Mouse (Mus musculus) kidney, adult 2 months (tissue): ENCODE results near the gene Max. TPM values are rescaled to one million over a fixed set of nuclear protein-coding genes. Genes with fewer than 3 reads are reported as not detected.

Experiments
- DNase-seq: peaks from one replicate; pipeline ENCODE4 v3.0.0; 2021
- H3K27ac ChIP-seq: fragments of 200-500 bp; 2 replicates; pipeline ENCODE4 v1.5.1; 2012; ENCODE audit warnings: low read depth, low read length, control low read depth, inconsistent platforms; ENCODE audit not compliant: insufficient read depth
- H3K27me3 ChIP-seq: fragments of 200-500 bp; replicated peaks from 2 replicates; pipeline ENCODE4 v1.6.1; 2012; ENCODE audit warnings: mild to moderate bottlenecking, moderate library complexity, low read length, inconsistent platforms; ENCODE audit not compliant: control insufficient read depth, insufficient read depth
- H3K36me3 ChIP-seq: fragments of 200-500 bp; 2 replicates; pipeline ENCODE4 v1.6.1; 2012; ENCODE audit warnings: mild to moderate bottlenecking, moderate library complexity, low read length, inconsistent platforms; ENCODE audit not compliant: control insufficient read depth, insufficient read depth
- H3K4me1 ChIP-seq: fragments of 200-500 bp; 2 replicates; pipeline ENCODE4 v1.6.1; 2011; ENCODE audit warnings: low read length; ENCODE audit not compliant: control insufficient read depth, insufficient read depth
- H3K4me3 ChIP-seq: fragments of 200-500 bp; 2 replicates; pipeline ENCODE4 v1.5.1; 2011; ENCODE audit warnings: mild to moderate bottlenecking, low read depth, low read length, control low read depth; ENCODE audit not compliant: insufficient read depth
- CTCF ChIP-seq: fragments of 200-500 bp; conservative IDR thresholded peaks from 2 replicates; pipeline ENCODE4 v1.5.1; 2011; ENCODE audit warnings: low read depth, mild to moderate bottlenecking, control low read depth, low read length, moderate library complexity, mixed read lengths; ENCODE audit not compliant: insufficient read depth, insufficient read length
- POLR2A ChIP-seq: fragments of 200-500 bp; IDR thresholded peaks from one replicate; pipeline ENCODE4 v1.6.1; 2011; ENCODE audit warnings: low read depth, low read length, control low read depth
- WGBS: fragments of 180-500 bp; shearing (Covaris S2); methylation state at CpG from one replicate; pipeline ENCODE4 v1.1.7; 2018; 5-methylcytosine and 5-hydroxymethylcytosine counted together
- polyA plus RNA-seq: library from polyadenylated mRNA; depleted of rRNA; stranded (reverse); fragments of >200 nt; gene quantifications from 2 replicates; pipeline ENCODE4 v1.2.3, GENCODE M21; 2012

The Max gene
- polyA plus RNA-seq, 1 experiment: 33.8 TPM

DNA sequence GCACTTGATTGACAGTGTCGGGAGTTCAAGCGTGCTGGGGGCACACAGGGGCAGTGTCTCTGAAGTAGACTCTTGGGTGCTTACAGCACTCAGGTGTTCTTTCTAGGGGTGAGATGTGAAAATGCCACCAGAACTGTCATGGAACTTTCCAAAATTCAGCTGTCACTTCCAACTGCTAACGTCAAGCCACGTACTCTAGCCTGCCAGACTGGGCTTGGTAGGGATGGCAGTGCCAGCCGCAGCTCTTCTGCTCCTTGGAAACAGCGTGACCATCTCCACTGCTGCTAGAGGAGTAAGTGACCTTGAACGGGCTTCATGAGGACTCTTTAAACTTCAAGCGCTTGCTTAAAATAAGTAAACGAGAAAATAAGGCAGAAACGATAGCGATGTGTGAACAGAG, 10.2 kb upstream of the Max start:
- H3K4me1 ChIP-seq: no peaks in the 10 kb centered on the region
- WGBS: 93% methylated on average over 11 of the region's 11 CpGs
- no peak overlapping the region for H3K4me3 ChIP-seq
- H3K36me3 ChIP-seq: no peaks in the 10 kb centered on the region
- no peak for DNase-seq
- H3K27ac ChIP-seq: no peak overlapping the region
- TF ChIP-seq CTCF (no peak), POLR2A (no peak)
- no peaks in the 10 kb centered on the region for H3K27me3 ChIP-seq

GRCm38 (mm10) chr12:76971642-76972221, 9.7 kb upstream of the Max start:
- no peaks in the 10 kb centered on the region for H3K27me3 ChIP-seq
- H3K4me3 ChIP-seq: no peak overlapping the region
- TF ChIP-seq CTCF (no peak), POLR2A (no peak)
- DNase-seq: no peak
- H3K36me3 ChIP-seq: no peaks in the 10 kb centered on the region
- H3K27ac ChIP-seq: no peak overlapping the region
- 87% methylated on average over 7 of the region's 7 CpGs for WGBS
- H3K4me1 ChIP-seq: no peaks in the 10 kb centered on the region

DNA sequence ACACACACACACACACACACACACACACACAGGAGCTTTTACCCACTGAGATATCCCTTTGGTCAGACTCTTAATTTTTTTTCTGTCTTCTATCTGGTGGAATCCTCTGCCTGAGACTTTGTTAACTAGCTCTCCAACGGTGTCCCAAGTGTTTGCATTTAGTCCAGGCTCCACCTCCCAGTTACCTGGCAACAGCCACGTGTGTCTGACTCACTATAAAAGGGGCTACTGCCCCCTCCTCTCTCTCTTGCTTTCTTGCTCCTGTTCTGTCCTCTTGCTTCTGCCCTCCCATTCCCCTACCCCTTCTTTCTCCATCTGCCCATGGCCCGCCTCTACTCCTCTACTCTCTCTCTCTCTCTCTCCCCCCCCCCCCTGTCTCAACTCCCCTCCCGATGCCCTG, 3.9 kb upstream of the Max start:
- 20% methylated on average over 3 of the region's 4 CpGs for WGBS
- no peaks in the 10 kb centered on the region for H3K36me3 ChIP-seq

GRCm38 (mm10) chr12:76965089-76965488, 3.1 kb upstream of the Max start:
- no peak for DNase-seq
- H3K27ac ChIP-seq: no peak overlapping the region
- no peak overlapping the region for H3K4me3 ChIP-seq
- H3K27me3 ChIP-seq: no peaks in the 10 kb centered on the region
- no peaks in the 10 kb centered on the region for H3K36me3 ChIP-seq
- TF ChIP-seq POLR2A: no peak
- TF ChIP-seq CTCF: no peak
- WGBS: 51% methylated on average over 5 of the region's 5 CpGs
- H3K4me1 ChIP-seq: 0 out of 2 replicates have a peak, but pooled peaks cover 3% of the 10 kb centered on the region

More for the DNA sequence above, 3.9 kb upstream of the Max start:
- Histone ChIP-seq H3K27ac (no peak overlapping the region), H3K27me3 (no peaks in the 10 kb centered on the region), H3K4me1 (0 out of 2 replicates have a peak, but pooled peaks cover under 1% of the 10 kb centered on the region), H3K4me3 (no peak overlapping the region)
- TF ChIP-seq CTCF (no peak), POLR2A (no peak)
- DNase-seq: no peak

DNA sequence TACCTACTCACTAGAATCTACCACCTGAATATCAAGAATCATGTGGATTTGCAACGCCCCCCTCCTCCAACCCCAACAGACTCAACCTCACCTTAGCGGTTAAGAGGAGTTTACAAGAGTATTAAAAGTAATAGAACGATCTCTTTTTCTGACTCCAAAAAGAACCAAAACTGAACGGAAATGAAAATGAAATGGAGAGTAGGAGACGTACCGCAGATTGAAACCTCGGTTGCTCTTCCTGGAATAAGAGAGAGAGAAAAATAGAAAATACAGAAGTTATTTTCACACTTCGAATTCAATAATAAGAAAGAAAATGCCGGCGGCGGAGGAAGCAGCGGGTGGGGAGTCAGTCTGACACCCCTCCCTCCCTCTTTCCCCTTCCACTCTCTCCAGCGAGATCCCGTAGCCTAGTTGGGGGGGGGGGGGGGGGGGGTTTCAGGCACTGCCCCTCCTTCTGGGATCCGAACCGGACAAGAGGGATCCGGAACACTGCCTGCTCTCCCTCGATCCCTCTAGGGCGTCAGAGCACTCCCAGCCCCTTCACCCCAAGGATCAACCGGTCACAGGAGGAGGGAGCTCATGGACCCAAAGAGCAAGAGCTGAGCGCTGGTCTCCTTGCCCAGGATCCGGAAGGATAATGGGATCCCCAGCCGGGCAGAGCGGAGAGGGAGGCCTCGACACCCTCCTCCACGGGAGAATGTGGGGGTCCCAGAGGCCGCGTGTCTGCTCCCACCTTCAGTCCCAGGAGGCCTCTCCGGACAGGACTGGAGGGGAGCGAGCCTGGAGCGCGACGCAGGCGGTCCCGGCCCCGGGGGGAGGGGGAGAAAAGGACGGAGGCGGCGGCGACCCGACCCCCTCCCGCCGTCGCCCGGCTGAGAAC, 709 bp downstream of the Max start:
- Histone ChIP-seq H3K4me1 (peaks cover 4% of the 10 kb centered on the region; the same call in 1 of the 2 replicates), H3K4me3 (peak overlapping the region; percentile 74), H3K36me3 (no peaks in the 10 kb centered on the region), H3K27ac (peak overlapping the region; percentile 5; the same call in 1 of the 2 replicates), H3K27me3 (no peaks in the 10 kb centered on the region)
- DNase-seq: peak; percentile 28
- 3% methylated on average over 42 of the region's 45 CpGs for WGBS
- TF ChIP-seq CTCF (no peak), POLR2A (no peak)

DNA sequence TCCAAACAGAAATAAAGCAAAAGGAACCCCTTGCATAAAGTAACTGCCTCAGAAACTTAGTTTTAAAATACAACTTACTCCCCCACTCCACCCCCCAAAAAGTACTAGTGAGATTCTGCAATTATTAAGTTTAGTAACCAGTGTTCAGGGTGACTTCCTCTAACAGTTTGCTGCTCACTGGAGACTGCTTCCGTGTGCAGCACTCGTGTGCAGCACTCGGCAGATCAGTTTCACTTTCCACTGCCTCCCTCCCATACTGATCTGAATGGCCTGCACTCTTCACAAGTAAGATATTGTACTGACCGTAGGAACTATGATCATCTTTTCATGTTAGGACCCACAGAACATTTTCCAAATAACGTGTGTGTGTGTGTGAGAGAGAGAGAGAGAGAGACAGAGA, 4.3 kb downstream of the Max start:
- Histone ChIP-seq H3K36me3 (no peaks in the 10 kb centered on the region), H3K4me1 (peaks cover 33% of the 10 kb centered on the region), H3K27me3 (no peaks in the 10 kb centered on the region), H3K4me3 (no peak overlapping the region), H3K27ac (peak overlapping the region; percentile 62; the same call in 1 of the 2 replicates)
- TF ChIP-seq POLR2A: no peak
- TF ChIP-seq CTCF: no peak
- 19% methylated on average over 5 of the region's 5 CpGs for WGBS
- DNase-seq: peak; percentile 52

DNA sequence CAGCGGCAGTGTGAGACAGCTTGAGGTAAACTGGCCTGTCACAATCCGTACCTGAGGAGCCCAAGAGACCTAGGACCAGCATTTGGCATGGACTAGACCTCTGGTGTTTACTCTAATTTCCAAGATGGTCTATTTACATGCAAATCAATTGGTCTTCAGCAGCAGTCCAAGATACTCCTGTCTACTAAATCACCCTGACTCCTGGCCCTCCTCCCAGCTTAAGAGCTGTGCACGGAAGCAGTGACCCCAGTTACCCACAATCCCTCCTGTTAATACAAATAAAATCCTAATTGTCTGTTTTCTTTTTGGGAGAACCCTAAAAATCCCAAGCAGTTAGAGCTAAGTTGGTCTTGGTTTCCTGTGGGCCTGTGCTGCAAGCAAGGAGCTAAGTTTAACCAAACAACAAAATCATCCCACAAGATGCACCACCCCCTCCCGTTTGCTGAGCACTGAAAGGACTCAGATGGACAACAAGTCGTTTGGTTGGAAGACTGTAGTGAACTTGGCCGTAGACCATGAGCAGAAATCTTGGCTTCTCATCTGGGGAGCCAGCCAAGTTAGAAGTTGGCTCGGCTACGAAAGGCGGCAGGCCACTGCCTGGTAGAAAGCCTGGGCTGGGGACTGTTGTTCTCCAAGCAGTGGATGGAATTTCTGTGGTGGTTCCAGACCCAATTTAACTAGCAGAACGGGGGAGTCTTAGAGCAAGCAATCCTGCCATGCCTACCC, 7.1 kb downstream of the Max start:
- TF ChIP-seq POLR2A (no peak), CTCF (no peak)
- H3K4me1 ChIP-seq: peaks cover 30% of the 10 kb centered on the region
- H3K36me3 ChIP-seq: peaks cover 6% of the 10 kb centered on the region
- H3K27ac ChIP-seq: peak overlapping the region; percentile 61
- no peak overlapping the region for H3K4me3 ChIP-seq
- 20% methylated on average over 10 of the region's 10 CpGs for WGBS
- peak; percentile 92 for DNase-seq
- no peaks in the 10 kb centered on the region for H3K27me3 ChIP-seq
